Mouse (Mus musculus) embryonic facial prominence, embryonic 10.5 days (tissue): Measurements from ENCODE around the gene Dbndd1. TPM values are rescaled to one million over a fixed set of nuclear protein-coding genes. Genes with fewer than 3 reads are reported as not detected.

ENCODE experiments used
- DNase-seq: peaks from one replicate; pipeline ENCODE4 v3.0.0-alpha.2; 2017; ENCODE audit warnings: low spot score
- H3K27ac ChIP-seq: fragments of 300-500 bp; sonication (generic); replicated peaks from 2 replicates; pipeline ENCODE4 v1.5.1; 2016; ENCODE audit warnings: mild to moderate bottlenecking
- H3K27me3 ChIP-seq: fragments of 300-500 bp; sonication (generic); replicated peaks from 2 replicates; pipeline ENCODE4 v1.6.1; 2016; ENCODE audit warnings: low read depth, mild to moderate bottlenecking; ENCODE audit not compliant: poor library complexity, severe bottlenecking
- H3K36me3 ChIP-seq: fragments of 300-500 bp; sonication (generic); replicated peaks from 2 replicates; pipeline ENCODE4 v1.6.1; 2016; ENCODE audit warnings: mild to moderate bottlenecking, moderate library complexity
- H3K4me1 ChIP-seq: fragments of 300-500 bp; sonication (generic); 2 replicates; pipeline ENCODE4 v1.6.1; 2016
- H3K4me3 ChIP-seq: fragments of 300-500 bp; sonication (generic); 2 replicates; pipeline ENCODE4 v1.5.1; 2016; ENCODE audit warnings: mild to moderate bottlenecking, moderate library complexity
- H3K9me3 ChIP-seq: fragments of 300-500 bp; sonication (generic); 2 replicates; pipeline ENCODE4 v1.6.1; 2016; ENCODE audit warnings: mild to moderate bottlenecking
- WGBS: fragments of 180-500 bp; shearing (Covaris S2); methylation state at CpG from one replicate; pipeline ENCODE4 v1.1.7; 2016; 5-methylcytosine and 5-hydroxymethylcytosine counted together
- polyA plus RNA-seq: library from polyadenylated mRNA; unstranded; fragments of >200 nt; fragmentation: Nextera tagmentation; extraction: Ambion mirVana; gene quantifications from 2 replicates; pipeline ENCODE4 v1.2.1, GENCODE M21; 2016

Dbndd1 gene
- polyA plus RNA-seq, 1 experiment from 2014 or later, result 12.1 TPM

DNA sequence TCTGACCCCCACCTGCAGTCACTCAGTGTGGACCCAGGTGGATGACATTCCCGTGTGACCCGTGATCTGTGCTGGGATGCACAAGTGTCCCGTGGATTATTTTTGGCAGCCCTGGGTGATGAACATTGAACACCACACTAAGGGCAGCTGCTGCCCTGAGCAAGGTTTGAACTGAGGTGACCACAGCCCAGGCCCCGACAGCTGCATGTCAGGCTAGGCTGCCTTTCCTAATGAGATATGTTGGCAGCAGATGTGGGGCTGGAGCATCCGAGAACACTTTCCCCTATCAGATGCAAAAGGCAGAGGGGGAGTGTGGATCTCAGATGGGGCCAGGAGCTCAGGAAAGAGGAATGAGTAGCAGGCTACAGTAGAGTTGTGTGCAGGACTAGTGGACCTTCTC lies 4.4 kb downstream of the Dbndd1 start:
- no peak overlapping the region for H3K4me3 ChIP-seq
- no peaks in the 10 kb centered on the region for H3K9me3 ChIP-seq
- H3K4me1 ChIP-seq, result peaks cover 25% of the 10 kb centered on the region
- H3K27ac ChIP-seq, result no peak overlapping the region
- H3K36me3 ChIP-seq, result peaks cover 52% of the 10 kb centered on the region
- DNase-seq, result no peak
- H3K27me3 ChIP-seq, result peaks cover 36% of the 10 kb centered on the region
- WGBS, result 81% methylated on average over 5 of the region's 5 CpGs

- Histone ChIP-seq H3K36me3 (peaks cover 88% of the 10 kb centered on the region), H3K27me3 (no peaks in the 10 kb centered on the region), H3K27ac (no peak overlapping the region), H3K9me3 (peaks cover 10% of the 10 kb centered on the region; the same call in 1 of the 2 replicates), H3K4me1 (no peaks in the 10 kb centered on the region), H3K4me3 (no peak overlapping the region)
- no peak for DNase-seq
- 97% methylated on average over 5 of the region's 5 CpGs for WGBS
Observed at GRCm38 (mm10) chr8:123507153-123507552, 8.1 kb downstream of the Dbndd1 start.

DNA sequence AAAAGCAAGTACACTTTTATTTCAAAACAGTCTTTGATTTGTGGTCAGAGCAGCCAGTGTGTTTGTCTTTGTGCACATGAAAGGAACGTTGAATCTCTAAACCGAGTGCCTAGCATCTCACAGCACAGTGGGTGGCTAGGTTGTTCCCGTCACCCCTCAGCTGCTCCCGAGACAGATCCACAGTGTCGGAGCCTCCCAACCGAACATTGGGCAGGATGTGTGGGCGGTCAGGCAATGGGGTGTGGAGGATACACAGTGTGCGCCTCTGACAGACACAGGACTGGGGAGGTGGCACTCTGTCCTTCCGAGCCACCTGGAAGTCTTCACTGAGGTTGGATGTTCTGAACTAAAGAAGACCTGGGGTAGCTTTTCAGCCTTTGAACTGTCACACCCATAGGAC lies 9.6 kb downstream of the Dbndd1 start:
- no peak for DNase-seq
- WGBS, result 90% methylated on average over 9 of the region's 9 CpGs
- H3K27me3 ChIP-seq, result no peaks in the 10 kb centered on the region
- H3K27ac ChIP-seq, result no peak overlapping the region
- peaks cover 10% of the 10 kb centered on the region; the same call in 1 of the 2 replicates for H3K9me3 ChIP-seq
- peaks cover 100% of the 10 kb centered on the region for H3K36me3 ChIP-seq
- H3K4me1 ChIP-seq, result no peaks in the 10 kb centered on the region
- no peak overlapping the region for H3K4me3 ChIP-seq

- no peaks in the 10 kb centered on the region for H3K27me3 ChIP-seq
- no peak overlapping the region for H3K4me3 ChIP-seq
- H3K9me3 ChIP-seq, result peaks cover 10% of the 10 kb centered on the region; the same call in 1 of the 2 replicates
- no peak overlapping the region for H3K27ac ChIP-seq
- WGBS, result 86% methylated on average over 4 of the region's 4 CpGs
- H3K36me3 ChIP-seq, result peaks cover 100% of the 10 kb centered on the region
- H3K4me1 ChIP-seq, result no peaks in the 10 kb centered on the region
- DNase-seq, result no peak
Observed at GRCm38 (mm10) chr8:123505267-123505666, 10.0 kb downstream of the Dbndd1 start.

- no peak overlapping the region for H3K27ac ChIP-seq
- no peak overlapping the region for H3K4me3 ChIP-seq
- peaks cover 10% of the 10 kb centered on the region; the same call in 1 of the 2 replicates for H3K9me3 ChIP-seq
- no peaks in the 10 kb centered on the region for H3K4me1 ChIP-seq
- 89% methylated on average over 9 of the region's 9 CpGs for WGBS
- no peak for DNase-seq
- peaks cover 100% of the 10 kb centered on the region for H3K36me3 ChIP-seq
- no peaks in the 10 kb centered on the region for H3K27me3 ChIP-seq
Observed at GRCm38 (mm10) chr8:123504591-123505195, 10.6 kb downstream of the Dbndd1 start.

- peaks cover 10% of the 10 kb centered on the region; the same call in 1 of the 2 replicates for H3K9me3 ChIP-seq
- no peak overlapping the region for H3K4me3 ChIP-seq
- H3K36me3 ChIP-seq, result peaks cover 100% of the 10 kb centered on the region
- H3K27me3 ChIP-seq, result no peaks in the 10 kb centered on the region
- H3K4me1 ChIP-seq, result no peaks in the 10 kb centered on the region
- no peak overlapping the region for H3K27ac ChIP-seq
- WGBS, result 94% methylated on average over 6 of the region's 6 CpGs
- DNase-seq, result no peak
Observed at GRCm38 (mm10) chr8:123503801-123504467, 11.3 kb downstream of the Dbndd1 start.

DNA sequence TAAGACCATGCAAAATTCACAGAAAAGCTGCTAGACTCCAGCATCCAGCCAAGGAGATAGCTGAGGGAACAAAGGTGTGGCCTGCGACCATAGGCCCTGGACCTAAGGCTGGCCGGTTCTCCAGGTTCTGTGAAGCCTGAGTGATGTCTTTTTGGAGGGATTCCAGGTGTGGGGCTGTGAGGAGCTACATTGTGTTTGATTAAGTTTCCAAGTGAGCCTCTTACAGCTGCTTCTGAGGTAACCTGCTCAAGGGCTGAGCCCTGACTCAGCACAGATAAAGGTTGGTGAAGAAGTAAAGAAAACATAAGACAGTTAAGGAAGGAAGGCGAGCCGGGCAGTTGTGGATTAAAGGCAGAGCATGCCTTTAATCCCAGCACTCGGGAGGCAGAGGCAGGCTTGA lies 13.1 kb downstream of the Dbndd1 start:
- 96% methylated on average over 5 of the region's 5 CpGs for WGBS
- DNase-seq, result no peak
- peaks cover 10% of the 10 kb centered on the region; the same call in 1 of the 2 replicates for H3K9me3 ChIP-seq
- H3K27me3 ChIP-seq, result no peaks in the 10 kb centered on the region
- no peaks in the 10 kb centered on the region for H3K4me1 ChIP-seq
- H3K36me3 ChIP-seq, result peaks cover 100% of the 10 kb centered on the region
- H3K27ac ChIP-seq, result no peak overlapping the region
- H3K4me3 ChIP-seq, result no peak overlapping the region

- Histone ChIP-seq H3K4me1 (no peaks in the 10 kb centered on the region), H3K4me3 (no peak overlapping the region), H3K27ac (no peak overlapping the region), H3K36me3 (peaks cover 100% of the 10 kb centered on the region), H3K9me3 (peaks cover 10% of the 10 kb centered on the region; the same call in 1 of the 2 replicates), H3K27me3 (no peaks in the 10 kb centered on the region)
- no peak for DNase-seq
- 94% methylated on average over 11 of the region's 11 CpGs for WGBS
Observed at GRCm38 (mm10) chr8:123499556-123499955, 15.7 kb downstream of the Dbndd1 start.

DNA sequence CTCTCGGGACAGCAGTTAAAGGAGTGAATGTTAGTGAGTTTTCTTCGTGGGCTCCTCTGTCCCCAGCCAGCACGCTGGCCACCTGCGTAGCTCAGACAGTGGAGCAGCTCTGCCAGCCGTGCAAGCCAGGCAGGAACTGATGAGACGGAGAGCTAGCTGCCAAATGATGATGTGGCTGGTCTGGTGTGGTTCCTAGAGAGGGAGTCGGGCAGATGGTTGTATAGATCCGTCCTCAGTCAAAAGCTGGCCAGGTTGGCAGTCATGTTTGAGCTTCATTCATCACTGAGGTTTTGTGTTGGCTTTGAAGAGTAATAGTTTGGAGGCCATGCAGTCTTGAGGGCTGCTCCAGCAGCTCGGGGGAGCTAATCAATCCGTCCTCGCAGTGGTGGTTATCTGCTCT lies 16.3 kb downstream of the Dbndd1 start:
- Histone ChIP-seq H3K9me3 (peaks cover 10% of the 10 kb centered on the region; the same call in 1 of the 2 replicates), H3K27ac (no peak overlapping the region), H3K27me3 (no peaks in the 10 kb centered on the region), H3K4me1 (no peaks in the 10 kb centered on the region), H3K36me3 (peaks cover 100% of the 10 kb centered on the region), H3K4me3 (no peak overlapping the region)
- 91% methylated on average over 11 of the region's 11 CpGs for WGBS
- DNase-seq, result no peak

DNA sequence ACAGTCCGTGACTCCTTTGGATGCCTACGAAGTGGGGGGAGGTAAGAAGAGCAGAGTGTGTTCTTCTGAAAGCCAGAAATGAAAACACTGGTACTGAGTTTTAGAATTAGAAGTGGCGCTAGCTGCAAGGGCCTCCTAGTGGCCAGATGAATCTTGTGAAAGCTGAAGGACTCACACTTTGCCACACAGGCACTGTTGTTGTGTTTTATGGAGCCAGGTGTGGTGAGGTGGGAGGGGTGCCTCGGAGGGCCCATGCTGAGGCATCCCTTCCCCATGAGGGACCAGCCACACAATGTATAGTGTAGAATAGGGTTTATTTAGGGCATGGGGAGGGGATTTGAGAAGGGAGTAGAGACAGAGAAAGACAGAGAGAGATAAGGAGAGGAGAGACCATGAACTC lies 17.6 kb downstream of the Dbndd1 start:
- no peak overlapping the region for H3K27ac ChIP-seq
- no peaks in the 10 kb centered on the region for H3K9me3 ChIP-seq
- DNase-seq, result no peak
- no peaks in the 10 kb centered on the region for H3K27me3 ChIP-seq
- WGBS, result 88% methylated on average over 4 of the region's 4 CpGs
- H3K4me1 ChIP-seq, result no peaks in the 10 kb centered on the region
- H3K36me3 ChIP-seq, result peaks cover 100% of the 10 kb centered on the region
- H3K4me3 ChIP-seq, result no peak overlapping the region

- Histone ChIP-seq H3K4me1 (no peaks in the 10 kb centered on the region), H3K27ac (no peak overlapping the region), H3K4me3 (no peak overlapping the region), H3K36me3 (peaks cover 98% of the 10 kb centered on the region), H3K9me3 (no peaks in the 10 kb centered on the region), H3K27me3 (no peaks in the 10 kb centered on the region)
- no peak for DNase-seq
- 93% methylated on average over 9 of the region's 9 CpGs for WGBS
Observed at GRCm38 (mm10) chr8:123492898-123493297, 22.4 kb downstream of the Dbndd1 start.

DNA sequence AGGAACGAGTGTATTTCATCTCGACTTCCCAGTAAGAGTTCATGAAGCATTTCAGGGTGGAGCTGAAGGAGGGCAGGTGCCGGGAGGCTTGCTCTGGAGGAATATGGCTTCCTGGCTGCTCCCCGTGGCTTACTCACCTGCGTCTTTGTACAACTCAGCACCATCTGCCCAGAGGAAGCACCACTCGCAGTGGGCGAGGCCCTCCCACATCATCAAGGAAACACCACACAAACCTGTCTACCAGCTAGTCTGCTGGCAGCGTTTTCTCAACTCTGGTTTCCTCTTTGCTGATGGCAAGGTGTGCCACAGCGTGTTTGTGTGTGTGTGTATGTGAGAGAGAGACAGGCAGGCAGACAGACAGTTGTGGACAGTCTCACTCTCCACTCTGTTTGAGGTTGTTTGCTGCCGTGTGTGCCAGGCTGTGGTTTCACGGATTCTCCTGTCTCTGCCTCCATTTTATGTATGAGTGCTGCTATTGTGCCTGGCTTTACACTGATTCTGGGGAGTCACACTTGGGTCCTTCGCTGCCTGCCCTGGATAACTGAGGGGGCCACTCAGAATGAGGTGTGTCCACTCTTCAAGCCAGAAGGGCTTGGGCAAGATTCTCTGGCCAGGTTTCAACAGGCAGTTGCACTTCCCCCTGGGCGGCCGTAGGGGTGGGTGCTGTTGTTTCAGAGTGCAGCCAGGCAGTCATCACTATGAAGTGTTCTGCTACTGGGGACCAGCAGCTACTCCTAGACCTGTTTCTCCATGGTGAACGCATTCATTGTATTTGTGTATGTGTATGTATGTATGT lies 23.8 kb downstream of the Dbndd1 start:
- no peak overlapping the region for H3K4me3 ChIP-seq
- no peaks in the 10 kb centered on the region for H3K4me1 ChIP-seq
- peaks cover 98% of the 10 kb centered on the region for H3K36me3 ChIP-seq
- no peak for DNase-seq
- no peaks in the 10 kb centered on the region for H3K27me3 ChIP-seq
- WGBS, result 92% methylated on average over 15 of the region's 15 CpGs
- H3K27ac ChIP-seq, result no peak overlapping the region
- no peaks in the 10 kb centered on the region for H3K9me3 ChIP-seq
